Mouse (Mus musculus) liver, embryonic 16.5 days (tissue): Measurements from ENCODE around the gene Dnajb2. TPM values are rescaled to one million over a fixed set of nuclear protein-coding genes. Genes with fewer than 3 reads are reported as not detected.

Source experiments
- ATAC-seq: fragments of 200-750 bp; cut with Nextera tagmentation; 2 replicates; pipeline ENCODE4 v1.8.0; 2017; ENCODE audit warnings: low read depth, mild to moderate bottlenecking, moderate number of reproducible peaks, moderate library complexity
- H3K27ac ChIP-seq: fragments of 300-500 bp; sonication (generic); 2 replicates; pipeline ENCODE4 v1.5.1; 2014; ENCODE audit warnings: mild to moderate bottlenecking, low read length
- H3K27me3 ChIP-seq: fragments of 300-500 bp; sonication (generic); 2 replicates; pipeline ENCODE4 v1.6.1; 2014; ENCODE audit warnings: low read depth, low read length, mixed read lengths; ENCODE audit not compliant: control insufficient read depth, insufficient read depth
- H3K36me3 ChIP-seq: fragments of 300-500 bp; sonication (generic); 2 replicates; pipeline ENCODE4 v1.6.1; 2014; ENCODE audit warnings: mild to moderate bottlenecking; ENCODE audit not compliant: control insufficient read depth, insufficient read depth
- H3K4me1 ChIP-seq: fragments of 300-500 bp; sonication (generic); 2 replicates; pipeline ENCODE4 v1.6.1; 2014; ENCODE audit warnings: low read depth, low read length, mixed read lengths; ENCODE audit not compliant: control insufficient read depth
- H3K4me2 ChIP-seq: fragments of 300-500 bp; sonication (generic); 2 replicates; pipeline ENCODE4 v1.6.1; 2014; ENCODE audit warnings: low read depth, low read length, mixed read lengths
- H3K4me3 ChIP-seq: fragments of 300-500 bp; sonication (generic); 2 replicates; pipeline ENCODE4 v1.5.1; 2014; ENCODE audit warnings: low read depth, mild to moderate bottlenecking, low read length
- H3K9ac ChIP-seq: fragments of 300-500 bp; sonication (generic); 2 replicates; pipeline ENCODE4 v1.6.1; 2014; ENCODE audit warnings: low read depth, low read length
- H3K9me3 ChIP-seq: fragments of 300-500 bp; sonication (generic); replicated peaks from 2 replicates; pipeline ENCODE4 v1.6.1; 2016; ENCODE audit warnings: low read length; ENCODE audit not compliant: control insufficient read depth
- WGBS: fragments of 180-500 bp; shearing (Covaris S2); extraction: QIAGEN DNeasy Blood & Tissue Kit; methylation state at CpG from one replicate; pipeline ENCODE4 v1.1.7; 2014; ENCODE audit not compliant: insufficient replicate concordance; 5-methylcytosine and 5-hydroxymethylcytosine counted together
- polyA plus RNA-seq: library from polyadenylated mRNA; unstranded; fragments of >200 nt; fragmentation: Nextera tagmentation; extraction: Ambion mirVana; gene quantifications from 2 replicates; pipeline ENCODE4 v1.2.1, GENCODE M21; 2015

Gene Dnajb2
- polyA plus RNA-seq, 1 experiment from 2014 or later: 33.8 TPM

GRCm38 (mm10) chr1:75243411-75243810, 7.2 kb downstream of the Dnajb2 start:
- no peak overlapping the region for H3K4me3 ChIP-seq
- no peak for ATAC-seq
- H3K27ac ChIP-seq: no peak overlapping the region
- no peak overlapping the region for H3K9ac ChIP-seq
- H3K4me2 ChIP-seq: no peak overlapping the region
- H3K9me3 ChIP-seq: no peaks in the 10 kb centered on the region
- H3K27me3 ChIP-seq: no peaks in the 10 kb centered on the region
- peaks cover 3% of the 10 kb centered on the region for H3K4me1 ChIP-seq
- WGBS: 79% methylated on average over 14 of the region's 14 CpGs
- H3K36me3 ChIP-seq: no peaks in the 10 kb centered on the region; the same call in none of the 2 replicates

GRCm38 (mm10) chr1:75244175-75244826, 8.1 kb downstream of the Dnajb2 start:
- Histone ChIP-seq H3K36me3 (no peaks in the 10 kb centered on the region; the same call in none of the 2 replicates), H3K27ac (no peak overlapping the region), H3K9ac (no peak overlapping the region), H3K27me3 (no peaks in the 10 kb centered on the region), H3K9me3 (no peaks in the 10 kb centered on the region), H3K4me1 (no peaks in the 10 kb centered on the region; the same call in 1 of the 2 replicates), H3K4me2 (no peak overlapping the region), H3K4me3 (no peak overlapping the region)
- ATAC-seq: no peak
- WGBS: 78% methylated on average over 12 of the region's 12 CpGs

DNA sequence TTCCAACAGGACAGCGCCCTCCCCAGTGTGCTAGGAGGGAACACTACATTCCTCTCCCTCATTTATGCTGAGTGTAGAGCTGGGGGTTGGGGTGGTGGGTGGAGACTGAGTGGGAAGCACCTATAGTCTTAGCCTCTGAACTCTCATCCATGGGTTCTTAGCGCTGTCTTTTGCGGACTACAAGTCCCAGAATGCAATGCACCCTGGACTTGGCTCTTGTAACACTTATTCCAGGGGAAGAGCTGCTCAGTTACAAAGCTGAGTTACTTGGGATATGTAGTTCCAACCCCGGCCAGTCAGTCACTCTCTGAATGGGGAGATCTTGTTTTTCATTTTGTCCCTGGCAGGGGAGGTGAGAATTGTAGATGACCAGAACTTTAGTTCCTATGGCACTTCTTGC, 8.6 kb downstream of the Dnajb2 start:
- WGBS: 24% methylated on average over 4 of the region's 4 CpGs
- H3K9me3 ChIP-seq: no peaks in the 10 kb centered on the region
- no peak overlapping the region for H3K4me3 ChIP-seq
- no peak overlapping the region for H3K4me2 ChIP-seq
- H3K9ac ChIP-seq: no peak overlapping the region
- no peaks in the 10 kb centered on the region; the same call in none of the 2 replicates for H3K36me3 ChIP-seq
- H3K4me1 ChIP-seq: no peaks in the 10 kb centered on the region; the same call in 1 of the 2 replicates
- ATAC-seq: peak; percentile 69
- no peak overlapping the region for H3K27ac ChIP-seq
- H3K27me3 ChIP-seq: no peaks in the 10 kb centered on the region

GRCm38 (mm10) chr1:75247071-75247930, 11.1 kb downstream of the Dnajb2 start:
- H3K27ac ChIP-seq: no peak overlapping the region
- no peak overlapping the region for H3K4me3 ChIP-seq
- H3K4me1 ChIP-seq: peaks cover 7% of the 10 kb centered on the region
- 77% methylated on average over 16 of the region's 16 CpGs for WGBS
- H3K9me3 ChIP-seq: no peaks in the 10 kb centered on the region
- H3K9ac ChIP-seq: no peak overlapping the region
- ATAC-seq: no peak
- no peak overlapping the region for H3K4me2 ChIP-seq
- no peaks in the 10 kb centered on the region for H3K27me3 ChIP-seq
- no peaks in the 10 kb centered on the region for H3K36me3 ChIP-seq

- WGBS: 53% methylated on average over 9 of the region's 9 CpGs
- Histone ChIP-seq H3K9ac (no peak overlapping the region), H3K4me2 (no peak overlapping the region), H3K9me3 (no peaks in the 10 kb centered on the region), H3K27ac (0 out of 2 replicates have a peak overlapping the region, but pooled peaks have one; percentile 25), H3K4me3 (no peak overlapping the region), H3K27me3 (no peaks in the 10 kb centered on the region), H3K36me3 (no peaks in the 10 kb centered on the region), H3K4me1 (peaks cover 7% of the 10 kb centered on the region)
- ATAC-seq: no peak
These were observed 12.0 kb downstream of the Dnajb2 start for GRCm38 (mm10) chr1:75248041-75248772.

GRCm38 (mm10) chr1:75250498-75250897, 14.3 kb downstream of the Dnajb2 start:
- no peaks in the 10 kb centered on the region for H3K9me3 ChIP-seq
- WGBS: 80% methylated on average over 3 of the region's 3 CpGs
- no peak overlapping the region for H3K4me3 ChIP-seq
- no peaks in the 10 kb centered on the region for H3K36me3 ChIP-seq
- no peak overlapping the region for H3K9ac ChIP-seq
- H3K4me1 ChIP-seq: peaks cover 7% of the 10 kb centered on the region
- no peak overlapping the region for H3K27ac ChIP-seq
- no peak for ATAC-seq
- H3K27me3 ChIP-seq: no peaks in the 10 kb centered on the region
- no peak overlapping the region for H3K4me2 ChIP-seq

- peaks cover 7% of the 10 kb centered on the region for H3K4me1 ChIP-seq
- 0 out of 2 replicates have a peak overlapping the region, but pooled peaks have one; percentile 23 for H3K27ac ChIP-seq
- peak overlapping the region; percentile 36 for H3K9ac ChIP-seq
- H3K4me2 ChIP-seq: peak overlapping the region; percentile 59
- no peaks in the 10 kb centered on the region for H3K9me3 ChIP-seq
- H3K36me3 ChIP-seq: no peaks in the 10 kb centered on the region
- peak; percentile 73 for ATAC-seq
- WGBS: 6% methylated on average over 22 of the region's 22 CpGs
- peak overlapping the region; percentile 33 for H3K4me3 ChIP-seq
- H3K27me3 ChIP-seq: no peaks in the 10 kb centered on the region
These were observed 15.1 kb downstream of the Dnajb2 start for GRCm38 (mm10) chr1:75251112-75251970.

DNA sequence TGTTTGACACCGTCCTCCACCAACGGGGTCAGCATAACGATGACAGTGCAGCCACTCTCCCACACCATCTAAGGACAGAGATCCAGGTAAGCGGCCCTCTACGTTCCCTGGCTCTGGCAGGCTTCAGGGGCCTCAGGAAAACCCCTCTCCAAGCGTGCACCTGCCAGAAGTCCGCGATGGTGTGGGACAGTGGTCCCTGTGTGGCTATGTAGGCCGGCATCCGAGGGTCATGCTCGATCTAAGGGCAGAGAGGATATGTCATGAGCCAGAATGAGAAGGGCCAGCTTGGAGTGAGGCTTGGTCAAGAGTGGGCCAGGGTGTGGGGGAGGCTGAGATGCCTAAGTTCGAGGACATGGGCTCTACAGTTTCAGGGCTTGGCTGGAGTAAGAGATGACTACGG, 16.1 kb downstream of the Dnajb2 start:
- peaks cover 7% of the 10 kb centered on the region for H3K4me1 ChIP-seq
- no peaks in the 10 kb centered on the region for H3K27me3 ChIP-seq
- no peaks in the 10 kb centered on the region for H3K36me3 ChIP-seq
- no peak overlapping the region for H3K4me3 ChIP-seq
- H3K27ac ChIP-seq: no peak overlapping the region
- ATAC-seq: no peak
- 66% methylated on average over 13 of the region's 13 CpGs for WGBS
- no peaks in the 10 kb centered on the region for H3K9me3 ChIP-seq
- no peak overlapping the region for H3K4me2 ChIP-seq
- H3K9ac ChIP-seq: no peak overlapping the region
